Mouse (Mus musculus): Measurements from ENCODE around the gene Kap. TPM values are rescaled to one million over a fixed set of nuclear protein-coding genes. Genes with fewer than 3 reads are reported as not detected.

Kap gene
- polyA plus RNA-seq, 1 experiment from 2014 or later: not detected

Other genes starting within 250 kb of the Kap start
- 12.5 and 12.9 TPM in 2 replicates for gene Etv6, start 181.9 kb upstream of the Kap start, polyA plus RNA-seq (2015; fragmentation: Nextera tagmentation; extraction: Ambion mirVana)